Mouse (Mus musculus) hematopoietic stem cell, adult 5-6 weeks (primary cell): ENCODE results near the gene Sycp2l. TPM values are rescaled to one million over a fixed set of nuclear protein-coding genes. Genes with fewer than 3 reads are reported as not detected.

Source experiments
- ATAC-seq, 2 experiments: fragments of 125-278 bp in 1 of 2; replicated peaks in 1 of 2; 2 replicates each; pipeline ENCODE4 v1.8.0; 2016 to 2017; ENCODE audit warnings: inconsistent platforms in 2 of 2, mild to moderate bottlenecking in 2 of 2, moderate number of reproducible peaks in 2 of 2, low read depth in 1 of 2, moderate TSS enrichment in 1 of 2; ENCODE audit not compliant: low FRiP score in 2 of 2, poor library complexity in 2 of 2, severe bottlenecking in 2 of 2, insufficient read depth in 1 of 2, low TSS enrichment in 1 of 2
- total RNA-seq: library from RNA; stranded (forward); fragments of 172-1452, 232-1000 nt; gene quantifications from 2 replicates; pipeline ENCODE4 v1.2.3, GENCODE M21; 2017

Gene Sycp2l
- total RNA-seq, 1 experiment from 2014 or later, result not detected

- ATAC-seq, result no peak
Measured at GRCm38 (mm10) chr13:41211276-41211675, 97.2 kb downstream of the Sycp2l start.

- no peak for ATAC-seq
Measured at GRCm38 (mm10) chr13:41212558-41213322, 98.6 kb downstream of the Sycp2l start.

- ATAC-seq, result no peak
Measured at GRCm38 (mm10) chr13:41215669-41216068, 101.6 kb downstream of the Sycp2l start.

- ATAC-seq, result no peak
Measured at GRCm38 (mm10) chr13:41216236-41216635, 102.1 kb downstream of the Sycp2l start.

- no peak for ATAC-seq
Measured at GRCm38 (mm10) chr13:41219056-41219455, 104.9 kb downstream of the Sycp2l start.

- ATAC-seq, result 0 out of 4 replicates have a peak, but pooled peaks of 1 of the 2 experiments have one; percentile 21
Measured at GRCm38 (mm10) chr13:41219687-41220303, 105.7 kb downstream of the Sycp2l start.

GRCm38 (mm10) chr13:41220304-41220834 lies 106.3 kb downstream of the Sycp2l start, which contains the start of gene Elovl2:
TSS of gene Elovl2 (minus strand) at chr13:41220405.
- peak; percentile 66 to 77; a peak in 3 of 4 replicates for ATAC-seq

Other genes with a start within 250 kb of the Sycp2l start
- gene Pak1ip1, start 113.3 kb upstream of the Sycp2l start, total RNA-seq, result 94.5 and 95.9 TPM in 2 replicates
- 74.5 and 94.6 TPM in 2 replicates for gene Tmem14c, start 98.0 kb upstream of the Sycp2l start, total RNA-seq
- gene Mak, start 34.6 kb upstream of the Sycp2l start, total RNA-seq, result not detected in 2 replicates
- gene Gcm2, start 3.3 kb upstream of the Sycp2l start, total RNA-seq, result not detected in 2 replicates
- gene Elovl2, start 106.1 kb downstream of the Sycp2l start, total RNA-seq, result 0.20 TPM in 1 of 2 replicates, not detected in the other
- 10.3 and 11.0 TPM in 2 replicates for gene Smim13, start 135.5 kb downstream of the Sycp2l start, total RNA-seq
- gene Gm17364, start 159.7 kb downstream of the Sycp2l start, total RNA-seq, result not detected in 2 replicates